Mouse (Mus musculus): ENCODE data around the gene Galnt10. TPM values are rescaled to one million over a fixed set of nuclear protein-coding genes. Genes with fewer than 3 reads are reported as not detected.

Gene Galnt10
- polyA plus RNA-seq (2015; fragmentation: Nextera tagmentation; extraction: Ambion mirVana) = 28.6 and 31.3 TPM in 2 replicates

GRCm38 (mm10) chr11:57645018-57645559 is at the start of gene Galnt10:
Galnt10 (plus strand) TSS chr11:57645442.
- no peaks in the 10 kb centered on the region for H3K36me3 ChIP-seq
- peak within 1 kb of the TSS; percentile 89 for H3K9ac ChIP-seq
- no peaks in the 10 kb centered on the region for H3K27me3 ChIP-seq
- WGBS = under 1% methylated on average over 58 of the region's 60 CpGs
- peaks cover 52% of the 10 kb centered on the region for H3K4me1 ChIP-seq
- peak; percentile 89 for ATAC-seq (ENCODE audit: low FRiP score, low read depth)
- H3K27ac ChIP-seq = peak within 1 kb of the TSS; percentile 74
- H3K9me3 ChIP-seq = no peaks in the 10 kb centered on the region
- peak within 1 kb of the TSS; percentile 84 for H3K4me3 ChIP-seq
- H3K4me2 ChIP-seq (replicated peaks) = peak within 1 kb of the TSS; percentile 85

DNA sequence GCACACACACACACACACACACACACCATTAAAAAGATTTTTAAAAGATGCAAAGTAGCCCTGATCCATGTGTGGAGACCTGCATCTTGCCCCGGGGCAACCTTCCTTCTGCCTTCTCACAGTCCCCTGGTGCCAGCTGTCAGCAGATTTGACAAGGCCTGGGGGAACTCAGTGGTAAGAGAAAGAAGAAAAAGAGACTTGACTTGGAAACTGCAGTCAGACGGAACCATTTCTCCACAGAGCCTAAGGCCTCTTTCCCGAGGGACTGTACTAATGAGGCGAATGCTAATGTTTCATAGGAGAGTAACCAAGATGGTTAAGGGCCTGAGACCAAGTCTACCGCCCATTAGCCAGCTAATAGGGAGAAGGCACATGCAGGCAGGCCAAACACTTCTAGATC is 49.3 kb upstream of the Galnt10 start:
- Histone ChIP-seq H3K4me3 (no peak overlapping the region), H3K27me3 (no peaks in the 10 kb centered on the region), H3K4me1 (peaks cover 36% of the 10 kb centered on the region), H3K4me2 (replicated peaks) (no peak overlapping the region), H3K9ac (no peak overlapping the region), H3K9me3 (peaks cover 8% of the 10 kb centered on the region; the same call in 1 of the 2 replicates), H3K27ac (no peak overlapping the region), H3K36me3 (no peaks in the 10 kb centered on the region)
- WGBS = 69% methylated on average over 5 of the region's 5 CpGs
- no peak for ATAC-seq (ENCODE audit: low FRiP score, low read depth)

GRCm38 (mm10) chr11:57598161-57598560 is 47.1 kb upstream of the Galnt10 start:
- no peaks in the 10 kb centered on the region for H3K9me3 ChIP-seq
- H3K9ac ChIP-seq = no peak overlapping the region
- H3K27me3 ChIP-seq = no peaks in the 10 kb centered on the region
- H3K36me3 ChIP-seq = no peaks in the 10 kb centered on the region
- no peak overlapping the region for H3K4me3 ChIP-seq
- 39% methylated on average over 5 of the region's 5 CpGs for WGBS
- peaks cover 43% of the 10 kb centered on the region for H3K4me1 ChIP-seq
- H3K4me2 ChIP-seq (replicated peaks) = 0 out of 2 replicates have a peak overlapping the region, but pooled peaks have one; percentile 12
- ATAC-seq (ENCODE audit: low FRiP score, low read depth) = peak; percentile 12; the same call in 1 of the 2 replicates
- peak overlapping the region; percentile 79; the same call in 1 of the 2 replicates for H3K27ac ChIP-seq

DNA sequence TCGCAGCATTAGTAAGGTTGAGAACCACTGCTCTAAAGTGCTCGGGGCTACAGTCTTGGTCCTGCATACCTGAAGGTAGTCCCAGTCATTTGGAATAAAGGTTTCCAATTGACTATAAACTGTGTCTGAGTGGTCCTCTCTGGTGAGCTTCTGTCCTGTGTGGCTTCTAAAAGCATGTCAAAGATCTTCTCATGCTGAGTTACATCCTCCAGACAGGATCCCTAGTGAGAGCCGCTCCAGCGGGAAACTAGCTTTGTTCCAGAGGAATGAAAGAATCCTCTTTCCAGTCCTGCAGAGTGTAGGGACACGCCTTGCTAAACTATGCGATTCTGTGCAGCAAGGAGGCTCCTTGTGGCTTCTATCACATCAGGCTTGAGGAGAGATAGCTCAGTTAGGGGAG is 45.9 kb upstream of the Galnt10 start:
- no peaks in the 10 kb centered on the region for H3K9me3 ChIP-seq
- no peak for ATAC-seq (ENCODE audit: low FRiP score, low read depth)
- peaks cover 43% of the 10 kb centered on the region for H3K4me1 ChIP-seq
- peak overlapping the region; percentile 74 for H3K27ac ChIP-seq
- H3K4me2 ChIP-seq (replicated peaks) = no peak overlapping the region
- no peaks in the 10 kb centered on the region for H3K36me3 ChIP-seq
- no peak overlapping the region for H3K9ac ChIP-seq
- H3K27me3 ChIP-seq = no peaks in the 10 kb centered on the region
- H3K4me3 ChIP-seq = no peak overlapping the region
- WGBS = 67% methylated on average over 6 of the region's 6 CpGs

- H3K9me3 ChIP-seq = no peaks in the 10 kb centered on the region
- no peak overlapping the region for H3K9ac ChIP-seq
- H3K4me2 ChIP-seq (replicated peaks) = peak overlapping the region; percentile 25
- no peaks in the 10 kb centered on the region for H3K27me3 ChIP-seq
- H3K27ac ChIP-seq = peak overlapping the region; percentile 74
- no peak overlapping the region for H3K4me3 ChIP-seq
- no peaks in the 10 kb centered on the region for H3K36me3 ChIP-seq
- 8% methylated on average over 8 of the region's 8 CpGs for WGBS
- peak; percentile 72; the same call in 1 of the 2 replicates for ATAC-seq (ENCODE audit: low FRiP score, low read depth)
- H3K4me1 ChIP-seq = peaks cover 45% of the 10 kb centered on the region
These were observed 45.1 kb upstream of the Galnt10 start for GRCm38 (mm10) chr11:57600113-57600512.

DNA sequence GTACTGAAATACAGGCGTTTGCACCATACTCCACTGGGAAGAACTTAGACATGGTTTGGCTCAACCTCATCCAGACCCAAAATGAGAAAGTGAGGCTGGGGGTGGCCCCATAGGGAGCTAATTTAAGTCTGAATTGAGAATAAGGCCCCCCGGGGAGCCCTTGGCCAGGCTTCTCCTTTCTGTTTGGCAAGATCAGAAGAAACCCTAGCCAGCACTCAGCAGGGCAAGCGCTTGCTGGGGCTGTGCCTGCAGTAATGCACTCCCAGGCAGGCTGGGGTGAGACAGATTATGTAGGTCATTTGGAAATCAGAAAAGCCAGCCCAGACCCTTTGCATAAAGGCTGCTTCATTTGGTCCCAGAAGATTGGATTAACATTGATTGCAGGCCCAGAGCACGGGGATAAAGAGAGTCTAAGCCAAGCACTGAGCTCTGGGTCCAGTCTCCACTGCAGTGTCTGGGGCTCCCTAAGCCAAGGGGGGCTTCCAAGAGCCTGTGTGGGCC is 44.6 kb upstream of the Galnt10 start:
- 4% methylated on average over 4 of the region's 4 CpGs for WGBS
- Histone ChIP-seq H3K4me3 (no peak overlapping the region), H3K36me3 (no peaks in the 10 kb centered on the region), H3K4me1 (peaks cover 47% of the 10 kb centered on the region), H3K27me3 (no peaks in the 10 kb centered on the region), H3K9ac (no peak overlapping the region), H3K27ac (peak overlapping the region; percentile 74), H3K9me3 (no peaks in the 10 kb centered on the region), H3K4me2 (replicated peaks) (peak overlapping the region; percentile 25)
- peak; percentile 79 for ATAC-seq (ENCODE audit: low FRiP score, low read depth)

DNA sequence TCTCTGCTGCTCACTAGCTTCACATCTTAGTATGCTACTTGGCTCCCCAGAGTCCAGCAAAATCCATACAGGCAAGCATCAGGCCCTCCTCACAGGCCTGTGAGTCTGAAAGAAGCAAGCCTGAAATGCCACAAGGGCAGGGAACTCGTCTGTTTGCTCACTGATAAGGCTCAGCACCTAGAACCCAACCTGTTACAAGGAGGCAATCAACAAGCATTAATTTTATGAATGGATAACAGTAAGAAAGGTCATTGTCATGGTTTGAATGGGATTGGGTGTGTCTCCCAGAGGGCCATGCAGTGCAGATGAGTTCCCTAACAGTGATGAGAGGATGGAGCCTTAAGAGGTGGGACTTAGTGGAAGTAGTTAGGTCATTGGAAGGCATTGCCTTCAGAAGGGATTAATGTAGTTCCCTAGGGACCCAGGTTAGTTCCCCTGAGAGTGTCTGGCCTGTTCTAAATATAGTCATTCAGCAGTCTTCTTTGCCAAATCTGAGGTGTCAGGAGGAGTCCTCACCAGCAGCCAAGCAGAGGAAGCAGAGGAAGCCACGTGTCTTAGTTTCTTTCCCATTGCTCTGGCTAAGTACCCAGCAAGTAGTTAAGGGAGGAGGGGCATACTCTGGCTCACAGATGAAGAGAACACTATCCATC is 43.3 kb upstream of the Galnt10 start:
- Histone ChIP-seq H3K4me1 (peaks cover 47% of the 10 kb centered on the region), H3K36me3 (no peaks in the 10 kb centered on the region), H3K9ac (no peak overlapping the region), H3K27me3 (peaks cover 4% of the 10 kb centered on the region), H3K4me2 (replicated peaks) (no peak overlapping the region), H3K9me3 (no peaks in the 10 kb centered on the region), H3K27ac (no peak overlapping the region), H3K4me3 (no peak overlapping the region)
- 77% methylated on average over 2 of the region's 2 CpGs for WGBS
- ATAC-seq (ENCODE audit: low FRiP score, low read depth) = no peak

GRCm38 (mm10) chr11:57605086-57605485 is 40.2 kb upstream of the Galnt10 start:
- 41% methylated on average over 5 of the region's 5 CpGs for WGBS
- Histone ChIP-seq H3K9ac (no peak overlapping the region), H3K9me3 (no peaks in the 10 kb centered on the region), H3K4me2 (replicated peaks) (no peak overlapping the region), H3K4me3 (no peak overlapping the region), H3K4me1 (peaks cover 24% of the 10 kb centered on the region), H3K27ac (no peak overlapping the region), H3K27me3 (peaks cover 4% of the 10 kb centered on the region), H3K36me3 (no peaks in the 10 kb centered on the region)
- no peak for ATAC-seq (ENCODE audit: low FRiP score, low read depth)

DNA sequence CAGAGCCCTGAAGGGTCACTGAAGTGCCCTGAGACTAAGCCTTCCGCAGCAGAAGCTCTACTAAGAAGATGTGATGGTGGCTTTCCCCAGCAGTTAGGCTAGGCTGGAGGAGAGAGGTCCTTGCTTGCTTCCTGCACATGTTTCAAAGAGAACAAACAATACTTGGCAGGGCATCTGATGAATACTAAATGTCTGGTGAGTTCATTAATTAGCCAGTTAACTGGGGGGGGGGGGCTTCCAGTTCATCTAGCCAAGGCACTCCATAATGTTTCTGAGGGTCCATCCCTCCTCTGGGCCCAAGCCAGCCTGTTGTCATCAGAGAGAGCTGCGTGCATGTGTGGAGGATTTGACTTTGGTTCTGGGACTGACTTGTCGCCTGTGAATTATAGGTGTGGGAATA is 39.6 kb upstream of the Galnt10 start:
- Histone ChIP-seq H3K27ac (no peak overlapping the region), H3K9me3 (no peaks in the 10 kb centered on the region), H3K4me1 (peaks cover 19% of the 10 kb centered on the region), H3K27me3 (peaks cover 4% of the 10 kb centered on the region), H3K4me3 (no peak overlapping the region), H3K36me3 (no peaks in the 10 kb centered on the region), H3K4me2 (replicated peaks) (no peak overlapping the region), H3K9ac (no peak overlapping the region)
- 86% methylated on average over 3 of the region's 3 CpGs for WGBS
- no peak for ATAC-seq (ENCODE audit: low FRiP score, low read depth)

DNA sequence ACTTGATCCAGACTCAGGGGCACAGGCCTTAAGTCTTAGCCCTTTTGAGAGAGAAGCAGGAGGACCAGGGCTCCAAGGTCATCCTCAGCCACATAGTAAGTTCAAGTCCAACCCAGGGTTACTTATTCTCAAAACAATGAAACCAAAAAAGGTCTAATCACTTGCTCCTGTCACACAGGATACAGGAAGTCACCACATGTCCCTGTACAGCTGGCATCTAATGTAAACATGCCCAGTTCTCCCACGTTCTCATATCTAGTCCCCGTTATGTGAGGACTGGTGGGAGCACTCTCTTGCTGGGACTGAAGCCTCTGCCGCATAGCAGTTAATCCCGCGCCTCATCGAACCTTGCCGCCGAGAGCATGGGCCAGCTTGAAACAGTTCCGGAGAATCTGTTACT is 30.7 kb upstream of the Galnt10 start:
- Histone ChIP-seq H3K9ac (no peak overlapping the region), H3K27me3 (peaks cover 3% of the 10 kb centered on the region; the same call in 1 of the 2 replicates), H3K4me2 (replicated peaks) (no peak overlapping the region), H3K4me1 (peaks cover 7% of the 10 kb centered on the region), H3K36me3 (no peaks in the 10 kb centered on the region), H3K27ac (no peak overlapping the region), H3K9me3 (no peaks in the 10 kb centered on the region), H3K4me3 (no peak overlapping the region)
- 81% methylated on average over 9 of the region's 9 CpGs for WGBS
- ATAC-seq (ENCODE audit: low FRiP score, low read depth) = no peak

DNA sequence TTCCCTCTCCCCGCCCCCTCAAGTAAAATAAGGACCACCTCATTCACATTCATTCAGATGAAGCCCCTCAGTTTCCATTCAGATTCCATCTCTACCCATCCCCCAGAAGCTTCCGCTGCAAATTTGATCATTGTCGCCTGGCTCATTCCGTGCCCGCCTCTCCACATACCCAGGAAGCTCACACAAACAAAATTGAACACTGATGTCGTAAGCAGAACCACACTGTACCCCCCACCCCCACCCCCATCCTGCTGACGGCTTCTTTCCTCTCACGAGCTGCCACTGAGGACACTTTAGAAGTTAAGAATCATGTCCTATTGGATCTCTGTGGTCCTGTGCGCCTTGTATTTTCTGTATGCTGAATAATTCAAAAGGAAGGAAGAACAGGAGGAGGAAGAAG is 30.0 kb upstream of the Galnt10 start:
- H3K9ac ChIP-seq = no peak overlapping the region
- H3K27me3 ChIP-seq = peaks cover 3% of the 10 kb centered on the region; the same call in 1 of the 2 replicates
- peaks cover 7% of the 10 kb centered on the region for H3K4me1 ChIP-seq
- no peak overlapping the region for H3K27ac ChIP-seq
- 67% methylated on average over 9 of the region's 9 CpGs for WGBS
- no peak overlapping the region for H3K4me2 ChIP-seq (replicated peaks)
- no peaks in the 10 kb centered on the region for H3K9me3 ChIP-seq
- H3K4me3 ChIP-seq = no peak overlapping the region
- ATAC-seq (ENCODE audit: low FRiP score, low read depth) = no peak
- H3K36me3 ChIP-seq = no peaks in the 10 kb centered on the region

- no peaks in the 10 kb centered on the region for H3K36me3 ChIP-seq
- H3K4me1 ChIP-seq = peaks cover 7% of the 10 kb centered on the region
- peaks cover 3% of the 10 kb centered on the region; the same call in 1 of the 2 replicates for H3K27me3 ChIP-seq
- ATAC-seq (ENCODE audit: low FRiP score, low read depth) = no peak
- H3K4me2 ChIP-seq (replicated peaks) = no peak overlapping the region
- no peak overlapping the region for H3K27ac ChIP-seq
- H3K9me3 ChIP-seq = no peaks in the 10 kb centered on the region
- 53% methylated on average over 13 of the region's 13 CpGs for WGBS
- H3K4me3 ChIP-seq = no peak overlapping the region
- no peak overlapping the region for H3K9ac ChIP-seq
These were observed 29.4 kb upstream of the Galnt10 start for GRCm38 (mm10) chr11:57615871-57616270.

Measured in limb, embryonic 13.5 days (tissue).